Mouse (Mus musculus) stomach, adult 2 months (tissue): ENCODE results near the gene Mogat2. TPM values are rescaled to one million over a fixed set of nuclear protein-coding genes. Genes with fewer than 3 reads are reported as not detected.

Experiments
- polyA plus RNA-seq: library from polyadenylated mRNA; depleted of rRNA; stranded (reverse); fragments of >200 nt; gene quantifications from 2 replicates; pipeline ENCODE4 v1.2.3, GENCODE M21; 2012; rRNA removed

The Mogat2 gene
- 2.8 and 6.8 TPM in 2 replicates for polyA plus RNA-seq

DNA sequence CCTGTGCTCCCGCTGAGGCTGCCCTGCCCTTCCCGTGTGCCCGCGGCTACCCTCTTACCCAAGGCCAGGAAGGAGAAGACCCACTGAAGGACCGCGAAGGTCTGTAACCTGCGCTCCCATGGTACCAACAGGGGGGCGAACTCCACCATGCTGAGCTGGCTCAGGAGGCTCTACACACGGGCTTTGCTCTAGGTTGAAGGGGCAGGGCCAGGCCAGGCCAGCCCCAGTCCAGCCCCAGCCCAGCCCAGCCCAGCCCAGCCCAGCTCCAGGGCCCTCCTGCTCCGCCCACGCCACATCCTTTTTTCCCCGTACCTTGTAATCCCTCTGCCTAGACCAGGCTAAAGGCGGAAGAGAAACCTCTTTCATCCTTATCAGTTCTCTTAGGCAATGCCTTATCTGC is at the start of gene Mogat2:
Gene Mogat2 (minus strand): TSS at position 203 of the 400 bp plus-strand sequence.

DNA sequence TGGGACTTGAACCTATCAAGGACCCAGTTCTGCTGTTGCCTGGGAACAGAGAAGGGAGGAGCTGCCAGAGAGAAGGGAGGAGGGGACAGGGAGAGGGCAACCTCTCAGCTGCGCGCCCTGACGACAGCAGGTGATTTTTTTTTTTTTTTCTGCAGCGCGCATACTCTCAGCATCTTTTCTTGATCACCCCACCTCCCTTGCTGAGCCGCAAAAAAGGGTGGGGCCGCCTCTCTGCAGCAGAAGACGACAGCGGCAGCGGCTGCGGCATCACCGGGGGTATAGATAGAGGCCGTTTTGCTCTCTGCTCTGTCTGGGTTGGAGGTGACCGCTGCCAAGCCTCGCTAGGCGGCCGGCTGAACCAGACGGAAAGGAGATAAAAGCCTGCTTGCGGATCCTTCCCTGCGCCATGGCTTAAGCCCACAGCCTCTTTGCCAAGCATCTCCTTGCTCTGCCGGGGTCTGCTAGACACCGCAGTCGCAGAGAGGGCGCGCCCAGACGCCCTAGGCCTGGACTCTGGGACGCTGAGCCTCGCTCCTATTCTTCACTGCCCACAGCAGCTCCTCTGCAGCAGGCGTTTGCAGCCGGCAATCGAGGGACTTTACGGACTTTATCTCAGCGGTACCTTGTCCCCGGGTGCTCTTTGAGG is 29.0 kb upstream of the Mogat2 start, which contains the start of gene Map6:
Gene Map6 (plus strand): TSS at position 197 of the 646 bp plus-strand sequence.

DNA sequence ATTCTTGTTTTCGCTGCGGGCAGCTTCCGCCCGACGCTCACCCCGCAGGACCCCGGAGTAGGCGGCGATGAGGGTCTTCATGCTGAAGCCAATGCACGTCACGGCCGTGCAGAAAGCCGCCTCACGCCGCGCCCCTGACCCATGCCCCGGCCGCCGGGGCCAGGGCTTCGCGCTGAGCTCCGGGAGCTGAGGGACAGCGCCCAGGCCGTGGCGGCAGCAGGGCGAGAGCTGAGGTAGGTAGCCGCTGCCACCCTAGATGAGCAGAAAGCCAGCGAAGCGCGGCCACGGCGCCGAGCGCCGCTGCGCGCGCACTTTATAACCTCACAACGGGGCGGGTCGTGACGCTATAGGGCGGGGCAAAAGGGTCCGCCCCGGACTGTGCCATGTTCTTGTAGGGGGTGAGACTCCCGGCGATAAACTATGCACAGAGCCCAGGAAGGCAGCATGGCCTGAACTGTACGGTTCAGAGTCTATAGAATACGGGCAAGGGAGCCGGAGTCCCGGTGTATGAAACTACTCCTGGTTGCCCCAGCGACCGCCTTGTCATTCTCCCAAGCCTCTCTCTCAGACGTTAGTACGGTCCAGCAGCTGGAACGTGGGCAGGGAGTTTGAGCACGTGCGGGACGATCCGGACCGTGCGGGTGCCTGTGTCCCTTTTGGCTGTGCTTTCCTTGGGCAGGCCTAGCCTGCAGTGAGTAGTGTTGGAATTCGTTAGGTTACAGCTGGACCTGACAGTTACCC is 55.8 kb downstream of the Mogat2 start, which contains the start of gene Dgat2:
Gene Dgat2 (minus strand): TSS at position 288 of the 741 bp plus-strand sequence.

Other genes starting within 250 kb of the Mogat2 start
- gene Uvrag, start 97.5 kb downstream of the Mogat2 start, polyA plus RNA-seq: 10.6 and 24.5 TPM in 2 replicates
- gene Dgat2, start 55.9 kb downstream of the Mogat2 start, polyA plus RNA-seq: 107 and 190 TPM in 2 replicates
- gene Map6, start 28.8 kb upstream of the Mogat2 start, polyA plus RNA-seq: 2.6 and 3.3 TPM in 2 replicates
- gene Serpinh1, start 114.6 kb upstream of the Mogat2 start, polyA plus RNA-seq: 123 and 168 TPM in 2 replicates
- gene Gdpd5, start 142.8 kb upstream of the Mogat2 start, polyA plus RNA-seq: 12.6 and 23.0 TPM in 2 replicates
- 0.30 and 0.33 TPM in 2 replicates for gene Klhl35, start 227.4 kb upstream of the Mogat2 start, polyA plus RNA-seq
- 74.9 and 78.1 TPM in 2 replicates for gene Rps3, start 245.1 kb upstream of the Mogat2 start, polyA plus RNA-seq